Mouse (Mus musculus) brain, embryonic 14.5 days (tissue): Measurements from ENCODE around the gene Rps3.

ENCODE experiments used
- CTCF ChIP-seq: fragments of 200-500 bp; IDR thresholded peaks from 2 replicates; pipeline ENCODE4 v1.5.1; 2012; ENCODE audit warnings: inconsistent platforms, mild to moderate bottlenecking, moderate library complexity, borderline replicate concordance; ENCODE audit not compliant: insufficient read depth, insufficient read length; ENCODE audit errors: extremely low read depth
- POLR2A ChIP-seq: fragments of 200-500 bp; IDR thresholded peaks from 2 replicates; pipeline ENCODE4 v1.6.1; 2012; ENCODE audit warnings: mild to moderate bottlenecking, inconsistent platforms, borderline replicate concordance; ENCODE audit not compliant: poor library complexity, insufficient read depth, insufficient read length, severe bottlenecking; ENCODE audit errors: extremely low read depth

- no peak for TF ChIP-seq POLR2A
- no peak for TF ChIP-seq CTCF
These were observed 33.2 kb upstream of the Rps3 start for GRCm38 (mm10) chr7:99516814-99517157.
